Mouse (Mus musculus) G1E (cell line): ENCODE measurements around the gene Tbc1d24.

ENCODE experiments used
- CTCF ChIP-seq: IDR thresholded peaks from 2 replicates; pipeline ENCODE4 v1.5.1; 2012; ENCODE audit warnings: low read depth, low read length, inconsistent platforms, mixed read lengths
- POLR2AphosphoS5 ChIP-seq: IDR thresholded peaks from 2 replicates; pipeline ENCODE4 v1.6.1; 2012; ENCODE audit warnings: low read depth, low read length, inconsistent platforms; ENCODE audit not compliant: insufficient replicate concordance
- TAL1 ChIP-seq: conservative IDR thresholded peaks from 2 replicates; pipeline ENCODE4 v1.6.1; 2012; ENCODE audit warnings: low read depth, low read length, inconsistent platforms, mixed read lengths

GRCm38 (mm10) chr17:24137226-24137880 lies 68.0 kb downstream of the Tbc1d24 start:
- TF ChIP-seq CTCF (no peak), TAL1 (no peak), POLR2AphosphoS5 (no peak)
